Mouse (Mus musculus) intestine, embryonic 15.5 days (tissue): ENCODE measurements around the gene Pagr1a. TPM values are rescaled to one million over a fixed set of nuclear protein-coding genes. Genes with fewer than 3 reads are reported as not detected.

ENCODE experiments used
- ATAC-seq: fragments of 200-750 bp; cut with Nextera tagmentation; 2 replicates; pipeline ENCODE4 v1.8.0; 2017; ENCODE audit warnings: moderate TSS enrichment, moderate library complexity
- H3K27ac ChIP-seq: fragments of 300-500 bp; sonication (generic); 2 replicates; pipeline ENCODE4 v1.5.1; 2015; ENCODE audit warnings: mild to moderate bottlenecking, inconsistent platforms
- H3K27me3 ChIP-seq: fragments of 300-500 bp; sonication (generic); replicated peaks from 2 replicates; pipeline ENCODE4 v1.6.1; 2015; ENCODE audit warnings: inconsistent platforms
- H3K36me3 ChIP-seq: fragments of 300-500 bp; sonication (generic); 2 replicates; pipeline ENCODE4 v1.6.1; 2015; ENCODE audit warnings: inconsistent platforms
- H3K4me1 ChIP-seq: fragments of 300-500 bp; sonication (generic); replicated peaks from 2 replicates; pipeline ENCODE4 v1.6.1; 2015; ENCODE audit warnings: inconsistent platforms
- H3K4me2 ChIP-seq: fragments of 300-500 bp; sonication (generic); replicated peaks from 2 replicates; pipeline ENCODE4 v1.6.1; 2015; ENCODE audit warnings: mild to moderate bottlenecking, inconsistent platforms
- H3K4me3 ChIP-seq: fragments of 300-500 bp; sonication (generic); replicated peaks from 2 replicates; pipeline ENCODE4 v1.5.1; 2015; ENCODE audit warnings: inconsistent platforms
- H3K9ac ChIP-seq: fragments of 300-500 bp; sonication (generic); 2 replicates; pipeline ENCODE4 v1.6.1; 2015; ENCODE audit warnings: inconsistent platforms
- H3K9me3 ChIP-seq: fragments of 300-500 bp; sonication (generic); 2 replicates; pipeline ENCODE4 v1.6.1; 2016; ENCODE audit warnings: inconsistent platforms
- WGBS: fragments of 180-500 bp; shearing (Covaris S2); methylation state at CpG from one replicate; pipeline ENCODE4 v1.1.7; 2015; 5-methylcytosine and 5-hydroxymethylcytosine counted together
- polyA plus RNA-seq: library from polyadenylated mRNA; unstranded; fragments of >200 nt; fragmentation: Nextera tagmentation; extraction: Ambion mirVana; gene quantifications from 2 replicates; pipeline ENCODE4 v1.2.1, GENCODE M21; 2015

Pagr1a gene
- polyA plus RNA-seq, 1 experiment from 2014 or later, result 48.4 TPM

DNA sequence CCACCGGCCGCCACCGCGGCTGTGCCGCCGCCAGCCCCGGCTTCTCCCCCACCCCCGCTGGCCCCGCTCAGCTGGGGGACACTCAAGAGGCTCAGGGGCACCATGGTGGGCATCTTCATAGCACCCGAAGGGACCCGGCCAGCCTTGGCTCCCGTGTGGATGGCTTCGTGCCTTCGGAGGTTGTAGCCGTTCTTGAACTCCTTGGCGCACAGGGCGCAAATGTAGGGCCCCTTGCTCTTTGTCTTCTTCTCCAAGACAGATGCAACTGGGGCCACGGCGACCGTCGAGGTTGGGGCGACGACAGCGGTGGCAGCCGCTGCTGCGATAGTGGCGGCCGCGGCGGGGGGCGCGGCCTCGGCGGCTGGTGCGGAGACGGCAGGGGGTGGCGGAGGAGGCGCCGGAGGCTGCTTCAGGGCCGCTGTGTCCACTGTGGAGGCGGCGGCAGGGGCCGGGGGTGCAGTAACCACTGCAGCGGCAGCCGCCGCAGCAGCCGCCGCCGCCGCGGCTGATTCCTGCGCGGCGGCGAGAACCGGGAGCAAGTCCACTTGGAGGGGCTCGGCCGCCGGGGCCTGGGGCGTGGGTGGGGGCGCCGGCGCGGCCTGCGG is 8.5 kb upstream of the Pagr1a start:
- H3K36me3 ChIP-seq, result peaks cover 30% of the 10 kb centered on the region
- H3K4me3 ChIP-seq, result peak overlapping the region; percentile 90
- peak overlapping the region; percentile 97 for H3K9ac ChIP-seq
- ATAC-seq, result peak; percentile 3; the same call in 1 of the 2 replicates
- H3K9me3 ChIP-seq, result no peaks in the 10 kb centered on the region
- peaks cover 51% of the 10 kb centered on the region for H3K4me1 ChIP-seq
- peak overlapping the region; percentile 99 for H3K27ac ChIP-seq
- peak overlapping the region; percentile 78 for H3K4me2 ChIP-seq
- H3K27me3 ChIP-seq, result no peaks in the 10 kb centered on the region
- WGBS, result under 1% methylated on average over 63 of the region's 65 CpGs

DNA sequence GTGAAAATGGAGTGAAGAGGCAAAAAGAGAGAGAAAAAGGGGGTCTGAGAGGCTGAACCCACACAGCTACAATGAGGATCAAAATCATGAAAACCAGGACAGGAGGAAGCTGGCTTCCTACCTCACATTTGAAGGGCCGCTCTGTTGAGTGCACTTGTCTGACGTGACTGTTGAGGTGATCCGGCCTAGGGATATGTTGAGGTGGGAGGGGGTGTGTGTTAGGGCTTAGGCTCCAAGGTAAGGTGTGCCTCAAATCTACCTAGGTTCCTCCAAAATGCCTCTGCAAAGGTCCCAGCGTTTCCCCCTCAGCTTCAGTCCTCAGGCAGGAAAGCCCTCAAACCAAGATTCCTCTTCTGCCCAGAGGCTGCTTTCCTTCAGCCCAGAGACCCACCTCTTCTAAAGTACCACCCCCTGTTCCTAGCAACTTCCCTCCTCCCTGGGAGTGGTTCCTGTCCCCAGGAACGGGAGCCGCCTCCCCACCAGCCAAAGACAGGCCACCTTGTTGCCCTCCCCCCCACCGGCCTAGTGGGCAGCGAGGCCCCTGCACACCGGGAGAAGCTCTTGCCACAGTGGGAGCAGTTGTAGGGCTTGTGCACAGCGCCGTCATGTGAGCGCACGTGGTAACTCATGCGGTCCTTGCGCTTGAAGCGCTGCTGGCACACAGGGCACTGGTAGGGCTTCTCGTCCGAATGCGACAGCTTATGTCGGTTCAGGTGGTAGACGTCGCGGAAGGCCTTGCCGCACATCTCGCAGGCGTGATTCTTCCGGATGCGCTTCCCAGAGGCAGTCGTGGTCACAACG is 7.8 kb upstream of the Pagr1a start:
- Histone ChIP-seq H3K27ac (peak overlapping the region; percentile 99), H3K27me3 (no peaks in the 10 kb centered on the region), H3K36me3 (peaks cover 24% of the 10 kb centered on the region), H3K9ac (peak overlapping the region; percentile 97), H3K9me3 (no peaks in the 10 kb centered on the region), H3K4me1 (peaks cover 58% of the 10 kb centered on the region), H3K4me2 (peak overlapping the region; percentile 78), H3K4me3 (peak overlapping the region; percentile 90)
- under 1% methylated on average over 30 of the region's 30 CpGs for WGBS
- peak; percentile 39 for ATAC-seq

DNA sequence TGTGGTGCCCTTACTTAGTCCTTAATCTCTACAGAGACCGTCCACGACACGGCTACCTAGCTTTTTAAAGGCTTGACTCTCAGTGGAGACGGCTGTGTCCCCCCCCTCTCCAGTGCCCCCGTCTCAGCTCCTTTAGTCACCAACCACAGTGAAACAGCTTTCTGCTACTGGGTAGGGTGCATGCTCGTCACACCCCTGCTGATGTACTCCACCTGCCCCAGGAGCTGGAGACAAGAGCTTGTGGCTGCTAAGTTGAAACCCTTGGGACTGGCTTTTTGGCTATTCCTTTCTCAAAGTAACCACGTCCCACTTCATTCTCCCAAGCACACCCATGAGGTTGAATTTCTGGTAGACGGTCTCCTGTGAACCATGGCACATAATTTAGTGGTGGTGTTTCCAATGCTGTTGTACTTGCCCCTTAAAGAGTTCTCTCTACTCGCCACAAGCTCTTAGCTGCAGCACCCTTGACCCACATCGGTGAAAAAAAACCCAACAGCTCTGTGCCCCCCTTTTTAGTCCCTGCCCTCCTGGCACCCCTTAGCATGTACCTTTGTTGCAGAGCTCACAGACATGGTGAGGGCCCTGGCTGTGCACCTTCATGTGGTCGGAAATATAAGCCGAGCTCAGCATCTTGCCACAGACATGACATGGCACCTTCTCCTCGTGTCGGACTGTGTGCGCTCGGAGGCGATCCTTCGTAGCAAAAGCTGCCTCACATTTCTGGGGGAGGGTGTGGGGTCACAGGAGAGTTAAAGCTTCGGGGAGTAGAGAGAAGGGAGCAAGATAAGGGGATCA is 6.9 kb upstream of the Pagr1a start:
- 16% methylated on average over 19 of the region's 19 CpGs for WGBS
- Histone ChIP-seq H3K4me2 (peak overlapping the region; percentile 78), H3K9ac (peak overlapping the region; percentile 97), H3K27me3 (no peaks in the 10 kb centered on the region), H3K4me1 (peaks cover 67% of the 10 kb centered on the region), H3K4me3 (peak overlapping the region; percentile 90), H3K36me3 (peaks cover 23% of the 10 kb centered on the region), H3K9me3 (no peaks in the 10 kb centered on the region), H3K27ac (peak overlapping the region; percentile 99; the same call in 1 of the 2 replicates)
- ATAC-seq, result no peak

DNA sequence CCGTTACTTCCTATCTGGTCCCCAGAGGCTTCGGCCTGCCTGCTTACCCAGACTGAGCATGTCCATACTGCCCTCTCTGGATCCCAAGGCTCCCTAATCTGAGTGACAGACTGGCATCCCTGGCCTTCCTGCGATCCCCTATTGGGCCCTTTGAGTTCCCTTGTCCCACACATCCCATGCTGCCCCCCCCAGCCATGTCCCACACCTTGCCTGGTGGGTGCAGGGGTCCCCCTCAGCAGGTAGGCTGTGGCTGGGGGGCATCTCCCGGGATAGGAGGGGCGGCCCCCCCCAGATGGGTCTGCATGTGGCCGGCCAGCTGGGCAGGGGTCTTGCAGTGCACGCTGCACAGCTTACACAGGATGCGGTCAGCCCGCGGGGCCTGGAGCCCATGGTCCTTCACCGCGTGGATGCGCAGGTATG is 6.1 kb upstream of the Pagr1a start:
- H3K36me3 ChIP-seq, result peaks cover 18% of the 10 kb centered on the region
- peak overlapping the region; percentile 97 for H3K9ac ChIP-seq
- 78% methylated on average over 13 of the region's 13 CpGs for WGBS
- no peaks in the 10 kb centered on the region for H3K9me3 ChIP-seq
- peak overlapping the region; percentile 90; the same call in 1 of the 2 replicates for H3K4me3 ChIP-seq
- 0 out of 2 replicates have a peak overlapping the region, but pooled peaks have one; percentile 40 for H3K27ac ChIP-seq
- H3K4me2 ChIP-seq, result peak overlapping the region; percentile 78
- peaks cover 75% of the 10 kb centered on the region for H3K4me1 ChIP-seq
- no peak for ATAC-seq
- no peaks in the 10 kb centered on the region for H3K27me3 ChIP-seq

DNA sequence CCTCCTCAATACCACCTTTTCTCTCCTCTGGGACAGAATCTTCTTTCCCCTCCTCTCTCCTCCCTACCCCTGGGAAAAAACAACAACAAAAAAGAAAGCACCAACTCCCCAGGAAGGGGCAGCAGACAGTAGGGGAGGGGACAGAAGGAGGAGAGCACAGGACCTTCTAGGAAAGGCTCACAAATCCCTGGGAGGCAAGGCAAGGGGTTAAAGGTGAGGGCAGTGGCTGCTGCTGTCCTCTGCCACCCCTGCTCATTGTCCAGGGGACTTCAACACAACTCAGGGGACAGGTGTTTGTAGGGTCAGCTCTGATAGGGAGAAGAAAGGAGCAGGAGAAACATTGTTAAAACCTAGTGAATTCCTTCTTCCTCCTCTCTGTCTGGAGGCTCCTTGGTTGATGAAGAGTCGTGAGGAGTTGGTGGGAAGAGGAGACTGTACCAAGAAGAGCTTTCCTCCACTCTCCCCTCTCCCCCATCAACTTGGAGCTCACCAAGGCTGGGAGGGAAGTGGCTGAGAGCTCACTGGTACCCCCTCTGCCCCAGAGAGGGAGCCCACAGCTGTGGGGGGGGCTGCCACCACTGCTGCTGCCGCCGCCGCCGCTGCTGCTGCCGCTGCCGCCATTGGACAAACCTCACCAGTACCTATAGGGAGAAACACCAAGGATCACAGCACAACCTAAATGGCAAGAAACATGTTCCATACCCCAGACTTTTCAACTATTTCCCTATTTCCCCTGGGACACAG is 5.5 kb upstream of the Pagr1a start:
- H3K4me1 ChIP-seq, result peaks cover 76% of the 10 kb centered on the region
- peaks cover 18% of the 10 kb centered on the region for H3K36me3 ChIP-seq
- 0 out of 2 replicates have a peak overlapping the region, but pooled peaks have one; percentile 40 for H3K27ac ChIP-seq
- ATAC-seq, result no peak
- 71% methylated on average over 7 of the region's 7 CpGs for WGBS
- peak overlapping the region; percentile 78 for H3K4me2 ChIP-seq
- no peaks in the 10 kb centered on the region for H3K27me3 ChIP-seq
- H3K4me3 ChIP-seq, result 0 out of 2 replicates have a peak overlapping the region, but pooled peaks have one; percentile 90
- H3K9ac ChIP-seq, result peak overlapping the region; percentile 97
- no peaks in the 10 kb centered on the region for H3K9me3 ChIP-seq

DNA sequence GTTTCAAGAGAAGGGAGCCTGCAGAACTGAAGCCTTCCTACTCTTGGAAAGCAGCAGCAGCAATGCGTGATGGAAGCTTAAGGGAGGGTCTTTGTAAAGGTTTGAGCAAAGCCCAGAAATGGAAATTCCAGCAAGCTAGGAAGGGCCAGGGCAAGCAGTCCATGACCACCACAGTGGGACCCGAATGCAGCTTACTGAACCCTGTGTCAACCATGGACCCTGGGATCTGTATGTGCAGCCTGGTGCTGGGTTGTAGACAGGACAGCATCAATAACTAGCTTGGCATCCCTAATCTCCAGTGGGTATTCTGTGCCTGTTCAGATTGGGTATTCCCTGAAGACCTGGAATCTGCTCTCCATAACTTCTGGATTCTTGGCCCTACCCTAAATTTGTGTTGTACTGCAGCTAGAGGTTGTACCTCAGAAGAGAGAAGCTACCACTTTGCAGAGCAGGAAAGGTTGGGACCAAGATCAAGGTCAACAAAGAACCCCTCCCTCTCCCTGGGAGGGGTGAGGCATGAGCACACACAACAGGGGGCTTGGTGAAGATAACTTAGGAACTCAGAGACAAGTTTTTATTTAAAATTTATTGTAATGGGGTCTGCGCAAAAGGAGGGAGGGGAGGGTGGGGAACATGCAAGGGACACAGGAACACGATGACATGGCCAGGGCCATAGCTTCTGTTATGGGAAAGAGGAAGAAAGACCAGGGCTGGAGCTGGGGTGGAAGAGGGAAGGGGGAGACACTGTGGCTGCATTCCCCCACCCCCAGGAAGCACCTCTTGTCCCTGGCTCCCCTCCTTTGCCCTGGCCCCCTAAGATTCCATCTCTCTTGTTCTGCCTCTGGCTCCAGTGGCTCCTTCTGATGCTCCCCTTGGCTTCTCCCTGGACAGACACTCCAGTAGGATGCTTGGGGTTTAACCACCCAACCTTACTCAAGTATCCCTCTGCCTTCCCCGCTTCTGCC is 4.7 kb upstream of the Pagr1a start:
- Histone ChIP-seq H3K27me3 (no peaks in the 10 kb centered on the region), H3K4me3 (peak overlapping the region; percentile 50), H3K36me3 (peaks cover 18% of the 10 kb centered on the region), H3K4me1 (peaks cover 76% of the 10 kb centered on the region), H3K9me3 (no peaks in the 10 kb centered on the region), H3K4me2 (peak overlapping the region; percentile 87), H3K27ac (peak overlapping the region; percentile 77), H3K9ac (peak overlapping the region; percentile 58)
- WGBS, result 38% methylated on average over 5 of the region's 5 CpGs
- no peak for ATAC-seq

DNA sequence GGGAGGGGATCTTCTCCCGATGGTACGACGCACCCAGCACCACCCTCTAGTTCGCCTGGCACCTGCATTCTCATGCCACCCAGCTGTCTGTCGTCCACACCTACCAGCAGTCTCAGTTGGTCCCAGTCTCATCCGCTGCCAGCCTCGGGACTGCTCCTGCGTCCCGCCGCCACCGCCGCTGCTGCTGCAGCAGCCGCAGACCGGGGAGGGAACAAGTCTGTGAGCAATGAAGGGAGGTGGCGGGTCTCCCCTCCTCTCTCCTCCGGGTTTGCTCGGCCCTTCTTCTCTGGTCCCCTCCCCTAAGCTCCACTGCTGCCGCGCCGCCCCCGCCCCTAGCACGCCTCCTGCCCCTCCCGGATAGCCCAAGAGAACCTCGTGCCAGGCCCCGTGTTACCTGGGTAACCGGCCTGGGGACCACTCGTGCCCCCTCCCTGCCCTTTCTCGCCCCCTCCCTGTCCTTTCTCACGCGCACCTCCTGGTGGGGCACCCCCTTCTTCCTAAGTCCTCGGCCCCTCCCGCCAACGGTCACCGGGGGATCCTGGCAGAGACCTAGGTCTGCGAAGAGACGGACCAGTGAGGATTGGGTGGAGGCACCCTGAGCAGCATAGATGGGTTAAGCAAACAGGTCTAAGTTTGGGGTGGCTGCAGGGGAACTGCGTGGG is 3.9 kb upstream of the Pagr1a start, which contains the start of the genes Gm42742 and Prrt2:
Gene Gm42742, minus strand, starts transcription at position 197 of the 662 bp plus-strand sequence.
Gene Prrt2, minus strand, starts transcription at position 311 of the 662 bp plus-strand sequence.
- no peaks in the 10 kb centered on the region for H3K9me3 ChIP-seq
- H3K4me1 ChIP-seq, result peaks cover 76% of the 10 kb centered on the region
- H3K36me3 ChIP-seq, result peaks cover 18% of the 10 kb centered on the region
- H3K4me3 ChIP-seq, result peak within 1 kb of the TSS; percentile 50
- H3K4me2 ChIP-seq, result peak within 1 kb of the TSS; percentile 87
- peak within 1 kb of the TSS; percentile 77 for H3K27ac ChIP-seq
- no peak for ATAC-seq
- WGBS, result 2% methylated on average over 36 of the region's 37 CpGs
- no peaks in the 10 kb centered on the region for H3K27me3 ChIP-seq
- H3K9ac ChIP-seq, result peak within 1 kb of the TSS; percentile 58

DNA sequence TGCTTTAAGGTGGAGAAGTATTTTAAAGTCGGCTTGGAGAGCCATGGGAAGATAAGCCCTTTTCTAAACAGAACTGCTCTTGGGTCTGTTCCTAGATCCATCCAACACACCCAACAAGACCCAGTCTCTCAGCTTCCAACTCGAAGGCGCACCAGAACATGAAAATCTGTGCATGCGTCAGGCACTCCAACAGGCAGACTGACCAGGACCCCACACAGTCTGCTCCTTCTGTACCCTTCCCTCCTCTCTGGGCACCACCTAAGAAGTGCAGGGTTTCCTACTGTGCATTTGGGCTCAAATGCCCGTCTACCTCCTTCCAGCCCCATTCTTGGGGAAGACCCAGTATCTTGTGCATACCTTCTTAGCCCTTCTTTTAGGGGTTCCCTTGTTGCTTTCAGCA is 3.3 kb upstream of the Pagr1a start:
- H3K4me3 ChIP-seq, result peak overlapping the region; percentile 50
- H3K27ac ChIP-seq, result peak overlapping the region; percentile 77; the same call in 1 of the 2 replicates
- no peaks in the 10 kb centered on the region for H3K9me3 ChIP-seq
- no peaks in the 10 kb centered on the region for H3K27me3 ChIP-seq
- peak overlapping the region; percentile 58 for H3K9ac ChIP-seq
- H3K4me2 ChIP-seq, result peak overlapping the region; percentile 87
- peaks cover 18% of the 10 kb centered on the region for H3K36me3 ChIP-seq
- WGBS, result 32% methylated on average over 5 of the region's 5 CpGs
- no peak for ATAC-seq
- peaks cover 81% of the 10 kb centered on the region for H3K4me1 ChIP-seq

DNA sequence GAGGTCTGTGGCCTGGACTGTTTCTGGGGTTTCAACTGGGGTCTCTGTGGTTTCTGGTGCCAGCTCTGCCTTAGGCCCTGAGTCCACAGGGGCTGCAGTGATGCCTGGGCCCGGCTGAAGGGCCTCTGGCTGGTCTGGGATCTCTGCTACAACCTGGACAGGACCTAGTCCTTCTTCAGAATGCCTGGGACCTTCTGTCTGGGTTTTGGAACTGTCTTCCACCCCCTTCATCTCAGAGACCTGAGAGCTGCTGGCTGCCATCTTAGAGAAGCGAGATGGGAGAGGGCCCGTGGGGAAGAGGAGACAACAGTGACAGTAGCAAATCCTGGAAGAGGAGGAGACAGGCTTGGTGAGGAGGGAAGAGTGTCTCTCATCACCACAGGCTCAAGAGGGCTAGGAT is 2.9 kb upstream of the Pagr1a start:
- 48% methylated on average over 3 of the region's 3 CpGs for WGBS

DNA sequence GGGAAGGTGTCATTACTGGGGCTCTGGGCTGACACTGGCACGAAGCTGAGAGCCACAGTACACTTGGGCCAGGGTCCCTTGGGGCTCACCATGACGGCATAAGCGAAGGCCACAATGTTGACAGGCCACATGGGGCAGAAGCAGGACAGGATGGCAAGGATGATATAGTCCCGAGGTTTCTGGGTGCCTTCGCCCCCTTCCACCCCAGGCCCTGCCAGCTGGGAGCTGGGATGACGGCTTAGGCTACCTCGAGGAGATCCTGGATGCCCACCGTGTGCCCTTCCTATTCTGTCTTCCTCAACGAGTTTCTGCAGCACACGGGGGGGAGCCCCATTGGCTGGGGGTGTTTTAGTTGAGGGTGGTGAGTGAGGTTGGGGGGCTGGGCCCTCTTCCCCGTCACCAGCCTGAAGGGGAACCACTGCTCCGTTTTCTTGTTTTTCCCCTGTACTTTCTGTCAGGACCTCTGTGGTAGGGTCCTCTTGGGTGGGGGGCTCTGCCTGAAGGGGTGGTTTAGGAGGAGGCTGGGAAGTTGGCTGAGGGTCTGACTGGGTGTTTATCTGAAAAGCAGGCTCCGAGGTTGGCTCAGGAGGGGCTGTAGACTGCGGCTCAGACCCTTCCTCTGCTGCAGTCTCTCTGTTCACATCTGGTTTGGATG is 2.3 kb upstream of the Pagr1a start:
- H3K4me2 ChIP-seq, result peak overlapping the region; percentile 87
- H3K4me1 ChIP-seq, result peaks cover 83% of the 10 kb centered on the region
- H3K4me3 ChIP-seq, result peak overlapping the region; percentile 50; the same call in 1 of the 2 replicates
- no peak for ATAC-seq
- no peaks in the 10 kb centered on the region for H3K9me3 ChIP-seq
- WGBS, result 81% methylated on average over 14 of the region's 14 CpGs
- H3K27me3 ChIP-seq, result no peaks in the 10 kb centered on the region
- H3K36me3 ChIP-seq, result peaks cover 23% of the 10 kb centered on the region
- peak overlapping the region; percentile 58 for H3K9ac ChIP-seq
- 0 out of 2 replicates have a peak overlapping the region, but pooled peaks have one; percentile 77 for H3K27ac ChIP-seq

More for the DNA sequence above, 2.9 kb upstream of the Pagr1a start:
- Histone ChIP-seq H3K36me3 (peaks cover 22% of the 10 kb centered on the region), H3K9me3 (no peaks in the 10 kb centered on the region), H3K4me3 (peak overlapping the region; percentile 50), H3K4me1 (peaks cover 84% of the 10 kb centered on the region), H3K4me2 (peak overlapping the region; percentile 87), H3K27ac (0 out of 2 replicates have a peak overlapping the region, but pooled peaks have one; percentile 77), H3K27me3 (no peaks in the 10 kb centered on the region), H3K9ac (peak overlapping the region; percentile 58)
- ATAC-seq, result no peak
